Mouse (Mus musculus) heart, adult 2 months (tissue): ENCODE measurements around the gene Rps6ka3.
A peak's percentile ranks its signal among the peaks of the same experiment; 100 is the strongest.

Experiments
- CTCF ChIP-seq: fragments of 200-600 bp; IDR thresholded peaks from 2 replicates; pipeline ENCODE4 v1.8.1; 2022; ENCODE audit warnings: antibody characterized with exemption, mild to moderate bottlenecking, moderate library complexity
- EP300 ChIP-seq: fragments of 200-500 bp; IDR thresholded peaks from 2 replicates; pipeline ENCODE4 v1.6.1; 2011; ENCODE audit warnings: low read depth, low read length, control low read depth; ENCODE audit not compliant: insufficient read depth
- POLR2A ChIP-seq: fragments of 200-500 bp; IDR thresholded peaks from 2 replicates; pipeline ENCODE4 v1.6.1; 2011; ENCODE audit warnings: mild to moderate bottlenecking, low read depth, low read length, control low read depth; ENCODE audit not compliant: insufficient read depth

DNA sequence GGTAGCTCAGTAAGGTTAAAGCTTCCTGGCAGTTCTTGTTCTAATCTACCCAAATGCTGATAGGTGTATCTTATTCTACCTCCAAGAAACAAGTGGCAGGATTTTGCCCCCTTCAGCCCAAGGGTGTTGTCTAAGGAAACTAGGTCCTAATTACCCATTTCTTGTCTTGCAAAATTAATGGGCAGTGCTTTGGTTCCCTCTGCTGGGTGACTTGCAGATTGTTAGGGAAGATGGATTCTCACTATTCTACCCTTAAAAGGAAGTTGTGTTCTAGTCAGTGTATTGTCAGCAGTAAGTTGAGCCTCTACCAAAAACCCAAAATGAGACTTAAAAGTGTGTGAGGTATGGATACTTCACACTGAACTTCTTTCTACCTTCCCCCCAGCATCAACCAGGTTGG is 59.0 kb downstream of the Rps6ka3 start:
- peak; percentile 73 for TF ChIP-seq CTCF
- no peak for TF ChIP-seq EP300
- TF ChIP-seq POLR2A: no peak
